Mouse (Mus musculus) liver, postnatal 0 days (tissue): ENCODE data around the gene Asb2.

Experiments
- CTCF ChIP-seq: sonication (generic); IDR thresholded peaks from 2 replicates; pipeline ENCODE4 v1.5.1; 2016; ENCODE audit warnings: antibody characterized with exemption, low read depth
- EP300 ChIP-seq: IDR thresholded peaks from 2 replicates; pipeline ENCODE4 v1.6.1; 2016; ENCODE audit warnings: antibody characterized with exemption, low read depth, mild to moderate bottlenecking

DNA sequence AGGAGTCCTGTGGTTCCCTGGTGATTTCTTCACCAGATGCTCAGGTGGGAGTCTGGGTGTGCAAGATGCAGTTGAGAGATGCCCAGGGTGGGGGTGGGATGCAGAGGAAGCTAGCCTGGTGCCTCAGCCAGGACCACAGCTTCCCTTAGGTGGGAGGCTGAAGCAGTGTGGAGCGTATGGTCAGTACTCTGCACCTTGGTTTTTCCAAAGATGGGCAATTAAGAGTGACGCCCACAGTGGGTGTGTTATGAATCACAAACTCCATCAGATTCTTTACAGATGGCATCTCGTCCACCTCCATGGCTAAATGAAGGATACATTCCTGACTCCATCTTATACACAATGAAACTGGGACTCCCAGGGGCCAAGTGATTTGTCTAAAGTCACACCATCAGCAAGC lies 83.6 kb downstream of the Asb2 start:
- no peak for TF ChIP-seq CTCF
- TF ChIP-seq EP300 = no peak
